Comparison of ENCODE assay signal across 14 mouse cellular contexts in the genomic region with DNA sequence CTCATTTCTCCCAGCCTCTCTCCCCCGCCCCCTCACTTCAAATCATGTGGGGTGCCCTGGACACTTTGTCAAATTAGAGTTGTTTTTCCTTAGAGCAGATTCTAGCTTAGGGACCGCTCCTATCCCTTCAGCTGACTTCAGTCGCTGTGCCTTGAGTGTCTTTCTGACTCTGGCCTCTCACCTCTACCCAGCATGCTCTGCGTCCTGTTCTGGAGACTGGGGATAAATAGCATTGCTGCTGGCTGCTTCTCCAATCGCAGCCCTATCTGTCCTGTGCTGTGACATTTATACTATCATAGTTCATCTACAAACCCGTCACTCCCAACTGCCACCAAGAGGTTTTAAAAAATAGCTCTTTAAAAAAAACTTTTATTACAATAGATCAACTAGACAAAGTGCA. TPM values are rescaled to one million over a fixed set of nuclear protein-coding genes. Genes with fewer than 3 reads are reported as not detected.
A peak's percentile ranks its signal among the peaks of the same experiment; 100 is the strongest.
DNase-seq lines count a peak whose midpoint lies in the region; ATAC-seq lines count a peak whose summit lies in the region.
"Had no signal": no experiment of that assay in that cellular context is flagged by ENCODE, and none has a peak within 500 bp of the region (broad histone marks: within the 10 kb centered on the region; RNA-seq: fewer than 3 reads in every experiment).

No protein-coding gene starts in this region.

- H3K4me3 ChIP-seq in liver, embryonic 13.5 days (replicated peaks) = no peak overlapping the region
- H3K4me3 ChIP-seq: hindbrain, embryonic 12.5 days; midbrain, embryonic 12.5 days had no signal

- peak; percentile 21 for DNase-seq in embryo, embryonic 11 days
- DNase-seq in embryo, embryonic 9.5 days (ENCODE audit: extremely low spot score) = no peak
- DNase-seq in spleen, postnatal 36 days (ENCODE audit: low spot score in 2 of 2) = peak; percentile 7 to 20
- no peak for DNase-seq in spleen, adult 18-20 months
- peak; percentile 69 for DNase-seq in liver, embryonic 13.5 days
- DNase-seq in gastrocnemius, postnatal 4 days (ENCODE audit: low spot score in 2 of 2) = no peak
- no peak for DNase-seq in thymus, postnatal 36 days
- no peak for DNase-seq in MN1 (ENCODE audit: low spot score)
- DNase-seq: adrenal gland, adult 2 months; kidney, adult 11 months; lung, adult 2 months had no signal

- WGBS in liver, embryonic 13.5 days (ENCODE audit: insufficient replicate concordance) = 23% methylated on average over 6 of the region's 6 CpGs

- peaks cover 30% of the 10 kb centered on the region for H3K4me1 ChIP-seq in liver, embryonic 13.5 days (replicated peaks)

- H3K36me3 ChIP-seq in liver, embryonic 13.5 days = no peaks in the 10 kb centered on the region
- H3K36me3 ChIP-seq: hindbrain, embryonic 12.5 days; midbrain, embryonic 12.5 days had no signal

- H3K9ac ChIP-seq in liver, embryonic 13.5 days = peak overlapping the region; percentile 62
- H3K9ac ChIP-seq: hindbrain, embryonic 12.5 days; midbrain, embryonic 12.5 days had no signal

- peak; percentile 8; the same call in 1 of the 2 replicates for ATAC-seq in liver, embryonic 13.5 days (ENCODE audit: low read depth)

- no peaks in the 10 kb centered on the region for H3K9me3 ChIP-seq in liver, embryonic 13.5 days (replicated peaks)
- H3K9me3 ChIP-seq: hindbrain, embryonic 12.5 days; midbrain, embryonic 12.5 days had no signal

- H3K27ac ChIP-seq in liver, embryonic 13.5 days = peak overlapping the region; percentile 86
- H3K27ac ChIP-seq: hindbrain, embryonic 12.5 days; midbrain, embryonic 12.5 days; stomach, postnatal 0 days had no signal

- H3K27me3 ChIP-seq in liver, embryonic 13.5 days = no peaks in the 10 kb centered on the region
- H3K27me3 ChIP-seq: hindbrain, embryonic 12.5 days; midbrain, embryonic 12.5 days had no signal

- peak overlapping the region; percentile 41 for H3K4me2 ChIP-seq in liver, embryonic 13.5 days
- H3K4me2 ChIP-seq: hindbrain, embryonic 12.5 days; midbrain, embryonic 12.5 days had no signal

RNA-seq across cellular contexts. Expression of gene Gclm, which starts 2.5 kb away (rescaled TPM):
- polyA plus RNA-seq in liver, embryonic 13.5 days (2015; fragmentation: Nextera tagmentation; extraction: Ambion mirVana) = 455 and 466 TPM in 2 replicates
- total RNA-seq in gastrocnemius, postnatal 4 days (2021) = 10 to 100 TPM; 38.9 to 43.2 TPM

RNA-seq across cellular contexts. Expression of gene Dnttip2, which starts 31.3 kb away (rescaled TPM):
- polyA plus RNA-seq in liver, embryonic 13.5 days (2015; fragmentation: Nextera tagmentation; extraction: Ambion mirVana) = 52.7 and 65.0 TPM in 2 replicates
- total RNA-seq in gastrocnemius, postnatal 4 days (2021) = 10 to 100 TPM; 29.2 to 31.1 TPM

RNA-seq across cellular contexts. Expression of gene Bcar3, which starts 51.1 kb away (rescaled TPM):
- polyA plus RNA-seq in liver, embryonic 13.5 days (2015; fragmentation: Nextera tagmentation; extraction: Ambion mirVana) = 5.0 and 5.5 TPM in 2 replicates
- total RNA-seq in gastrocnemius, postnatal 4 days (2021) = 10 to 100 TPM; 23.9 to 29.4 TPM

Comparison
In these comparisons a context has a peak if more than half of its experiments do, and no peak if none do; other contexts are left out.
1. DNase-seq: peak in embryo, embryonic 11 days (single experiment), spleen, postnatal 36 days (2 of 2) and liver, embryonic 13.5 days (single experiment); none in embryo, embryonic 9.5 days (single experiment), spleen, adult 18-20 months (0 of 2), gastrocnemius, postnatal 4 days (0 of 2), thymus, postnatal 36 days (0 of 2) and MN1 (single experiment).